Mouse (Mus musculus): ENCODE results near the gene Pou3f1. TPM values are rescaled to one million over a fixed set of nuclear protein-coding genes. Genes with fewer than 3 reads are reported as not detected.
A peak's percentile ranks its signal among the peaks of the same experiment; 100 is the strongest.

The Pou3f1 gene
- polyA plus RNA-seq, 1 experiment from 2014 or later: not detected

DNA sequence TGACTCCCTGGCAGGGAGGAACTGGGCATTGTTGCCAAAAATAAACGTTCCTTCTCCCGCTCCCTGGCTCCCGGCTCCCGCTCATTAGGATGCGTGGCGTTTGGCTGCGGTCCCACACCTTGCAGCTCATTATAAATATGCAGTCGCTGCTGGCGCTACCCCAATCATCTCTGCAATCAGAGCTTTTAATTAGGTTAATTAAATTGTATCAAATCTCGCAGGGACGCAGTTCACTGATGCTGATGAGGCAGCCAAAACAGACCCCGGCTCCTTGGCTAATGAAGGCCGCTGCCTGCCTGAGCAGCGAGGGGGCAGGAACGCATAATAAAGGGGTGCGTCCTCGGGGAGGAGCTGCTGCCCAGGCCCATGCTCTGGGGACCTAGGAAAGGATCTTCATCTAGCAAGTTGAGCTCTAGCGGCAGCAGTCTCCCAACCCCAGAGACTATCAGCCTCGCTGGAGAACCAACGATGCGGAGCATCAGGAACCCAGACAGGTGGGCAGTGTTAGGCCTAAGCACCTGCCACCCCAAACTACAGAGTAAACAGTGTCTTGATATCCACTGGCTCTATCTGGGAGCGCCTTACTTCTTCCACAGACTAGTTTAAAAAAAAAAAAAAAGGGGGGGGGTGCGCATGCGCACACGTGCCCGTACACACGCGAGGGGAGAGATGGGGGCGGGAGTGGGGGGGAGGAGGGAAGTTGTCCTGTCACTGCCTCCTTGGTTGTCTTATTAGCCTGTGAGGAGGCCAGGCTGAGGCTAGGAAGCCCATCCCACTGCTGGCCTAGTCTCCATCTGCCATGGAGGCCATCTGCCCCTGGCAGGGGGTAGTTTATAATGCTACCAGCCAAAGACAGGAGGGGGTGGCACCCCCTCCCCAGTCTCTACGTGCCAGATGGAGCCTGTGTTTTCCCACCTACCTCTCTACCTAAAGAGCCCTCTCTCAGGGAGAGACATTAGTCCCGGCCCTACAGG is 16.0 kb downstream of the Pou3f1 start:
- no peak overlapping the region for H3K9ac ChIP-seq
- no peak overlapping the region for H3K4me3 ChIP-seq (replicated peaks)
- H3K9me3 ChIP-seq (replicated peaks): no peaks in the 10 kb centered on the region
- H3K27me3 ChIP-seq: peaks cover 64% of the 10 kb centered on the region
- peaks cover 14% of the 10 kb centered on the region for H3K36me3 ChIP-seq
- DNase-seq: no peak
- H3K4me2 ChIP-seq: peak overlapping the region; percentile 24
- peaks cover 8% of the 10 kb centered on the region; the same call in 1 of the 2 replicates for H3K4me1 ChIP-seq (replicated peaks)
- no peak for ATAC-seq (ENCODE audit: low read depth)
- WGBS (ENCODE audit: insufficient replicate concordance): 7% methylated on average over 31 of the region's 31 CpGs
- H3K27ac ChIP-seq: no peak overlapping the region

DNA sequence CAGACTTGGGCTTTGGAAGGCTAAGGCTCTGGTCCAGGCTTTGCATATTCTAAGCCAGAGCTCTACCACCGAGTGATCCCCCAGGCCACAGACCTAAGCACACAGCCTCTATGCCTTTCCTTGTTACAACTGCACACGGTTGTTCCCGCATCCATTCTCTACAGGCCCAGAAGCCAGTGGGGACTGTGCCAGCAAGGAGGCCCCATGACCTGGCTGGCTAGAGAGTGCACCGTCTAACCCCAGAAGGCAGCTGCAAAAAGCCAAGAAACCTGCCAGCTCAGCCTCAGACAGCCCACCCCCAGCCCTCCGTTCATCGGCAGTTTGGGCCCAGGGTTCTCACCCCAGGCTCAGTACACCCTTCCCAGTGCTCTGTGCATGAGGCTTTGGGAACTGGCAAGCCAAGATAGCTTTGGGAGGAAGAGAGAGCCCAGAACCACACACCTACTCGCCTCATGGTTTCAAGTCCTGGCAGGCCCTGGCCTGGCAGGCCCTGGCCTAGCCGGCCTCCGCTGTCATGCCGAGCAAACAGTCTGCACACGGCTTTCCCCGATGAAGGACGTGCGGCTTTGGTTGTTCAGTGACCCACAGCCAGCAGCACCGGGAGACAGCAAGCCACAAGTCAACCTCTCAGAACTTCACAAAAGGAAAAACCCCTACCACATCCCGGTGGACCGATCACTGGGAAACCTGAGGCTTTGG is 17.9 kb downstream of the Pou3f1 start:
- H3K27me3 ChIP-seq: peaks cover 47% of the 10 kb centered on the region
- H3K36me3 ChIP-seq: peaks cover 26% of the 10 kb centered on the region
- no peak overlapping the region for H3K27ac ChIP-seq
- no peaks in the 10 kb centered on the region for H3K9me3 ChIP-seq (replicated peaks)
- DNase-seq (no peak), ATAC-seq (ENCODE audit: low read depth) (no peak; the same call in 1 of the 2 replicates)
- WGBS (ENCODE audit: insufficient replicate concordance): 73% methylated on average over 17 of the region's 17 CpGs
- no peak overlapping the region for H3K4me2 ChIP-seq
- peaks cover 8% of the 10 kb centered on the region; the same call in 1 of the 2 replicates for H3K4me1 ChIP-seq (replicated peaks)
- H3K4me3 ChIP-seq (replicated peaks): no peak overlapping the region
- H3K9ac ChIP-seq: no peak overlapping the region

DNA sequence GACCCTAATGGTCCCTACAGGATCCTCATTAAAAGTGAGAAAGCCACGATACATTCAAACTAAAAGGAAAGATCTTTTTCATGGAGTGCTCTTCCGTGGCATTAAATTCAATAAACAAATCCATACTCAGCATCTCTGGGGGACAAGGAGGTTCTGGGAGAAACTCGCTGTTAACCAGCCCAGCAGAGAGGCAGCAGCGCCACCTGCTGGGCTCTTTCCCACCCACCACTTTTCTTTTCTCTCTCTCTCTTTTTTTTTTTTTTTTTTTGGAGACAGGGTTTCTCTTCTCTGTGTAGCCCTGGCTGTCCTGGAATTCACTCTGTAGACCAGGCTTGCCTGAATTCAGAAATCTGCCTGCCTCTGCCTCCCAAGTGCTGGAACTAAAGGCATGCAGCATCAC is 18.4 kb downstream of the Pou3f1 start:
- H3K4me3 ChIP-seq (replicated peaks): no peak overlapping the region
- peaks cover 32% of the 10 kb centered on the region for H3K36me3 ChIP-seq
- peak; percentile 20 for DNase-seq
- H3K4me2 ChIP-seq: no peak overlapping the region
- WGBS (ENCODE audit: insufficient replicate concordance): 5% methylated on average over 4 of the region's 4 CpGs
- no peak for ATAC-seq (ENCODE audit: low read depth)
- H3K4me1 ChIP-seq (replicated peaks): peaks cover 8% of the 10 kb centered on the region; the same call in 1 of the 2 replicates
- no peak overlapping the region for H3K27ac ChIP-seq
- peaks cover 46% of the 10 kb centered on the region for H3K27me3 ChIP-seq
- H3K9me3 ChIP-seq (replicated peaks): no peaks in the 10 kb centered on the region
- no peak overlapping the region for H3K9ac ChIP-seq

DNA sequence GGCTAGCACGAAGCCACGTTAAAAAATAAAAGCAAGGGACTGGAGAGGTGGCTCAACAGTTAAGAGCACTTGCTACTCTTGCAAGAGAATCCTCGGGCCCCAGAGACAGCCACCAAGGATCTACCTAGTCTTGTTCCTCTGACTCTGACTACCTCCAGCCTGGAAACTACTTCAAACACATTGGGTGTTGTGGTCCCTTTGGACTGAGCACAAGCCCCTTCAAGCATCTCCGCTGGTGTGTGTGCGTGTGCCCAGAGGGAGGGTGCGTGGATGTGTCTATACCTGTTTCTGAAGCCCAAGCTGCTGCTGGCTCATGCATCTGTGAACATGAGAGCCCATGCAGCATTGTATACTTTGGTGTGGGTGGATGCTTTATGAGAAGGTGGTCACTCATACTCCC is 19.4 kb downstream of the Pou3f1 start:
- DNase-seq: no peak
- Histone ChIP-seq H3K4me3 (replicated peaks) (no peak overlapping the region), H3K27ac (no peak overlapping the region), H3K4me2 (no peak overlapping the region), H3K27me3 (peaks cover 37% of the 10 kb centered on the region), H3K36me3 (peaks cover 41% of the 10 kb centered on the region), H3K9me3 (replicated peaks) (no peaks in the 10 kb centered on the region), H3K9ac (no peak overlapping the region), H3K4me1 (replicated peaks) (peaks cover 8% of the 10 kb centered on the region; the same call in 1 of the 2 replicates)
- 83% methylated on average over 6 of the region's 6 CpGs for WGBS (ENCODE audit: insufficient replicate concordance)
- ATAC-seq (ENCODE audit: low read depth): no peak

DNA sequence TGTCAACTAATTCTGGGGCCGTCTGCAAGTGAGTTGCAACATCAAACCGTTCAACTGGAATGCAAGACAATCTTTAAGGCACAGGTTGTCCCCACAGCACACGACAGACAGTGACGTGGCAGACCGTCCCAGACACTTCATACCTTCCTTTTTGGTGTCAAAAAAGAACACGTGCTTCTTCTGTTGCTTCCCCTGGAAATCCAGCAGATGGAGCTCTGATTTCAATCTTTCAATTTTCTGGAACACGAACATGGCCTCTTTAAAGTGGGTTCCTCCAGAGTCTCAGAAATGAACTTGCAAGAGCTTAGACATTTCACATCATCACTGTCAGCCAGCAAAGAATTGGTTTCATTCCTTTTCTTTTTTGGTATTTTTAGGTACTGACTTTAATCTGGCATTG is 25.7 kb downstream of the Pou3f1 start:
- Histone ChIP-seq H3K9me3 (replicated peaks) (no peaks in the 10 kb centered on the region), H3K4me1 (replicated peaks) (no peaks in the 10 kb centered on the region), H3K4me3 (replicated peaks) (no peak overlapping the region), H3K27me3 (no peaks in the 10 kb centered on the region), H3K36me3 (peaks cover 87% of the 10 kb centered on the region), H3K9ac (no peak overlapping the region), H3K4me2 (no peak overlapping the region), H3K27ac (no peak overlapping the region)
- ATAC-seq (ENCODE audit: low read depth) (no peak), DNase-seq (no peak)
- 64% methylated on average over 7 of the region's 7 CpGs for WGBS (ENCODE audit: insufficient replicate concordance)

DNA sequence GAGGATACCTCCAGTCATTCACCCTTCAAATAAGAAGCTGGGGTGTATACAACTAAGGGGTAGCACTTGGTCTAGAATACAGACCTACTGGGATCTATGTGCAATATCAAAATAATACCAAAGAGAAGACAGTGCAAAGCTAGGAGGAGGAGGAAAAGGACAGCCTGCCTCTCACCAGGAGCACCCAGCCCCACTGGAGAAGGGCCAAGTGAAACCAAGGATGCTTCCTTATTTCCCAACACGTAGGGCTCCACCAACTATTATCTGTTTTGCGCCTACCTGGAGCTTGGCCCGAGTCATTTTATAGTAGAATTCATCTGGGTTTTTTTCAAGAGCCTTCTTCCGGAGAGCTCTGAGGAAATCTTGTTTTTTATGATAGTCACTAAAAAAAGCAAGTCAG is 26.9 kb downstream of the Pou3f1 start:
- DNase-seq (no peak), ATAC-seq (ENCODE audit: low read depth) (no peak)
- Histone ChIP-seq H3K4me2 (no peak overlapping the region), H3K36me3 (peaks cover 90% of the 10 kb centered on the region), H3K9me3 (replicated peaks) (no peaks in the 10 kb centered on the region), H3K27me3 (no peaks in the 10 kb centered on the region), H3K27ac (no peak overlapping the region), H3K4me3 (replicated peaks) (no peak overlapping the region), H3K9ac (no peak overlapping the region), H3K4me1 (replicated peaks) (no peaks in the 10 kb centered on the region)
- WGBS (ENCODE audit: insufficient replicate concordance): 83% methylated on average over 4 of the region's 4 CpGs

DNA sequence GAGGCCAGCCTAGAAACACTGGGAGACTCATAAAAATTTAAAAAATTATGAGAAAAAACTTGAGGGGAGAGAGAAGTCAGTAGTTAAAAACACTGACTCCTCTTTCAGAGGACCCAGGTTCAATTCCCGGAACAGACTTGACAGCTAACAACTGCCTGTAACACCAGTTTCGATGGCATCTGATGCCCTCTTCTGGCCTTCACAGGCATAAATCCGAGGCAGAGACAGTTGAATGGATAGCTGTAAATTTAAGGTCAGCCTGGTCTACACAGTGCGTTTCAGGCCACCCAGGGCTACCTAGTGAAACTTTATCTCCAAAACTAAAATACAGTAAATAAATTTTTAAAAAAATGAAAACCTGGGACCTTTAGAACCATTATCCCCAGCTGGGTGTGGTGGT is 28.4 kb downstream of the Pou3f1 start:
- no peaks in the 10 kb centered on the region for H3K4me1 ChIP-seq (replicated peaks)
- DNase-seq: no peak
- H3K36me3 ChIP-seq: peaks cover 80% of the 10 kb centered on the region

DNA sequence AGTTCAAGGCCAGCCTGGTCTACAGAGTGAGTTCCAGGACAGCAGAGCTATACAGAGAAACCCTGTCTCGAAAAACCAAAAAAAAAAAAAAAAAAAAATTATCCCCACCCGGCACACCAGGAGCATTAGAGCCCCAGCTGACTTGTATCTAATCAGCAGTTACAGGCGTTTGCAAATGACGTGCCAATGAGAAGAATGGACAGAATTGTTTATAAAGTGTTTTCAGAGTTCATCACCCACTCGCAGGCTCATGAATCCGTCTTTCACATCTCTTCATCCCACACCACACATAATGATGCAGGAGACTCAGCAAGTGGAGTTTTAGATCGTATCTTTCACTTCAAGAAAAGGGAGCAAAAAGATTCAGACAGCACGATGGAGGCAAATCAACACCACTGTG is 28.8 kb downstream of the Pou3f1 start:
- no peak overlapping the region for H3K27ac ChIP-seq
- H3K4me3 ChIP-seq (replicated peaks): no peak overlapping the region
- ATAC-seq (ENCODE audit: low read depth) (no peak), DNase-seq (no peak)
- H3K4me2 ChIP-seq: no peak overlapping the region
- WGBS (ENCODE audit: insufficient replicate concordance): 64% methylated on average over 8 of the region's 8 CpGs
- H3K9ac ChIP-seq: no peak overlapping the region
- H3K9me3 ChIP-seq (replicated peaks): no peaks in the 10 kb centered on the region
- H3K27me3 ChIP-seq: no peaks in the 10 kb centered on the region
- H3K4me1 ChIP-seq (replicated peaks): no peaks in the 10 kb centered on the region; the same call in 1 of the 2 replicates
- H3K36me3 ChIP-seq: peaks cover 76% of the 10 kb centered on the region

More for the DNA sequence above, 28.4 kb downstream of the Pou3f1 start:
- Histone ChIP-seq H3K27ac (no peak overlapping the region), H3K9me3 (replicated peaks) (no peaks in the 10 kb centered on the region), H3K4me3 (replicated peaks) (no peak overlapping the region), H3K9ac (no peak overlapping the region), H3K27me3 (no peaks in the 10 kb centered on the region), H3K4me2 (no peak overlapping the region)
- ATAC-seq (ENCODE audit: low read depth): no peak
- WGBS (ENCODE audit: insufficient replicate concordance): 72% methylated on average over 4 of the region's 4 CpGs

DNA sequence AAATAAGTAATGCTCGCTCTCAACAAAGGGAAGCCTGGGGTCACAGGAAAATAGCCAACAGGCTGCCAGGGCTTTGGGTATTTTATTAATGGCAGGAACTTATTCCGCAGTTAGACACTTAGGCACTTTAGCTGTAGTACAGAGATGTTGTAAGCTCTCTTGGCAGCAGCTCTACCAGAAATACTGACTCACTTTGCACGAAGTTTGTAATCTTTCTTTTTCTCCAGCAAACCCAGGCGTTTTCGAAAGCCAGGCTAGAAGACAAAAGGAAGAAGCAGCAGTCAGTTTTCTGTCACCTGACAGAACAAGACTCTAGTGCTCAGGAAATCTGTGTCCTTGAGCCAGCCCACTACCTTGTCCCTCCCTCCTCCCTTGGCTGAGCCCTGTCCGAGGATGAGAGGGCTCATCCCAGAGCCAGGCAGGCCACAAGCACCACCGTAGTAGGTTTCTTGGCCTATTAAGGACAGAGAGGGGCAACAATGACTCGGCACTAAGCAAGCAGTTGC is 29.3 kb downstream of the Pou3f1 start:
- H3K9ac ChIP-seq: no peak overlapping the region
- no peak overlapping the region for H3K4me3 ChIP-seq (replicated peaks)
- H3K27me3 ChIP-seq: no peaks in the 10 kb centered on the region
- H3K4me1 ChIP-seq (replicated peaks): peaks cover 4% of the 10 kb centered on the region
- ATAC-seq (ENCODE audit: low read depth) (no peak), DNase-seq (no peak)
- WGBS (ENCODE audit: insufficient replicate concordance): 81% methylated on average over 8 of the region's 8 CpGs
- no peaks in the 10 kb centered on the region for H3K9me3 ChIP-seq (replicated peaks)
- no peak overlapping the region for H3K4me2 ChIP-seq
- H3K27ac ChIP-seq: no peak overlapping the region
- peaks cover 71% of the 10 kb centered on the region for H3K36me3 ChIP-seq

DNA sequence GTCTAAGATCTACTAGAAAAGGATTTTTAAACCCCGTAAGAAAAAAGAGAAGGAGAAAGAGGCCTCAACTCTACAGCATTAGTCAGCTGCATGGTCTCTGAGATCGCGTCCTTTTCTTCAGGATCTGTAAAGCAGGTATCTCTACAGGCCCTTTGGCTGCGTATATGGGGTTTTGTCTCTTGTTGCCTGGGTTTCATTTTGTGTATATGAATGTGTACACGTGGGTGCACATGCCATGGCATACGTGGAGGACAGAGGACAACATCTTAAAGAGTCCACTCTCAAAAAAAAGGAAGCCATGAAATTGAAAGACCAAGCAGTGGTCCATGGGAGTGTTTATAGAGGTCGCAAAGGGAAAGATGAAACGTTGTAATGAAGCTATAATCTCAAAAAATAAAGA is 34.8 kb downstream of the Pou3f1 start:
- DNase-seq (no peak), ATAC-seq (ENCODE audit: low read depth) (no peak)
- Histone ChIP-seq H3K9ac (0 out of 2 replicates have a peak overlapping the region, but pooled peaks have one; percentile 26), H3K4me2 (peak overlapping the region; percentile 85), H3K9me3 (replicated peaks) (no peaks in the 10 kb centered on the region), H3K36me3 (peaks cover 18% of the 10 kb centered on the region), H3K27me3 (no peaks in the 10 kb centered on the region), H3K4me3 (replicated peaks) (no peak overlapping the region; the same call in 1 of the 2 replicates), H3K4me1 (replicated peaks) (peaks cover 47% of the 10 kb centered on the region), H3K27ac (peak overlapping the region; percentile 43; the same call in 1 of the 2 replicates)
- 51% methylated on average over 8 of the region's 8 CpGs for WGBS (ENCODE audit: insufficient replicate concordance)

DNA sequence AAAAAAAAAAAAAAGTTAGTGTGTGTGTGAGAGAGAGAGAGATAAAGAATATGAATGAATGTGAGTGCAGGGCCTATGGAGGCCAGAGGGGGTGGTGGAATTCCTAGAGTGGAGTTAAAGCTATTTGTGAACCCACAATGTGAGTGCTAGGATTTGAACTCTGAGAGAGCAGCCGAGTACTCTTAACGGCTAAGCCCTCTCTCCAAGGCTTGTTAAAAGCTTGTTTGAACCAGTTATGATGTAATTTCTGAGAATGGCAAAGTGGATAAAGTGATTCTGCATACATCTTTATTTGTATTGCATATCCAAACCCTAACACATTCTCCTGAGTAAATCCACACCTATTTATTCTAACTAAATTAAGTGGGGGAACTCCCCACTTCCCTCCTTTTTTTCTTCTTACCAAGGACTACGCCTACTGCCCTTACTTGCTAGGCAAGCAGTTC is 35.8 kb downstream of the Pou3f1 start:
- H3K27ac ChIP-seq: peak overlapping the region; percentile 60; the same call in 1 of the 2 replicates
- peaks cover 49% of the 10 kb centered on the region for H3K4me1 ChIP-seq (replicated peaks)
- no peaks in the 10 kb centered on the region for H3K27me3 ChIP-seq
- peak overlapping the region; percentile 85 for H3K4me2 ChIP-seq
- ATAC-seq (ENCODE audit: low read depth) (no peak), DNase-seq (no peak)
- H3K9me3 ChIP-seq (replicated peaks): no peaks in the 10 kb centered on the region
- WGBS (ENCODE audit: insufficient replicate concordance): 28% methylated on average over 3 of the region's 3 CpGs
- peak overlapping the region; percentile 85 for H3K4me3 ChIP-seq (replicated peaks)
- peaks cover 14% of the 10 kb centered on the region; the same call in 1 of the 2 replicates for H3K36me3 ChIP-seq
- H3K9ac ChIP-seq: peak overlapping the region; percentile 87
